Mouse (Mus musculus) left cerebral cortex, adult 18-20 months (tissue): ENCODE measurements around the gene Arhgap30. TPM values are rescaled to one million over a fixed set of nuclear protein-coding genes. Genes with fewer than 3 reads are reported as not detected.

Experiments
- DNase-seq, 2 experiments: peaks; one replicate each; pipeline ENCODE4 v3.0.0; 2021 to 2022; ENCODE audit warnings: low spot score in 2 of 2, mixed read lengths in 1 of 2
- total RNA-seq, 2 experiments: library from RNA; stranded (reverse); gene quantifications; 2 replicates each; pipeline ENCODE4 v1.2.3; 2021

Gene Arhgap30
- total RNA-seq, 2 experiments from 2014 or later: 2.2 to 2.6 TPM

- no peak for DNase-seq
Measured at GRCm38 (mm10) chr1:171424638-171425037, 35.9 kb downstream of the Arhgap30 start.

- DNase-seq: no peak
Measured at GRCm38 (mm10) chr1:171425126-171425525, 36.4 kb downstream of the Arhgap30 start.

GRCm38 (mm10) chr1:171432158-171432557 is 43.4 kb downstream of the Arhgap30 start:
- no peak for DNase-seq

DNA sequence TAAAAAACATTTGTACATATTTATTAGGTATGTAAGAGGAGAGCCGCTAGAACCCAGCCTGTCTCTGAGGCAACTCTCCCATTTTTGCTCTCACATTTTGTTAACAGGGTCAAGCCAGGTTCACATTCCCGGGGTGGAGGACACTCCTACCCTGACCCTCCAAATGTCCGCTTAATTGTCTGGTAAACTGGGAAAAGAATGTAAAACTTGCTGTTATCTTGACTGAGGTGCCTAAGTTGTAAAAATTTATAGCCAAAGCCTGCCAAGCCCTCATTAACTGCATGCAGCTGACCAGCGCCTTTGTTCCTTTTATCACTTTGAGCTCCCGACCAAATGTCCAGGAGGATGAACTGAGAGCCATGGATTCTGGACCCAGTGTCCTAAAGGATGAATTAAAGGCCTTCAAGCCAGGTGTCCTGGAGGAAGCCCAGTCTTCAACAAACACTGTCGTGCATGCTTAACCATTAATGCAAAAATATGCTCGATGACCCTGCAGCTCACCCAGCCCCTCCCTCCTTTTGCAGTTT is 46.6 kb downstream of the Arhgap30 start:
- no peak for DNase-seq

- DNase-seq: no peak
Measured at GRCm38 (mm10) chr1:171435974-171436373, 47.2 kb downstream of the Arhgap30 start.

GRCm38 (mm10) chr1:171437264-171438013 is 48.7 kb downstream of the Arhgap30 start, which contains the start of gene F11r:
Gene F11r (plus strand): TSS chr1:171437535.
- no peak for DNase-seq

DNA sequence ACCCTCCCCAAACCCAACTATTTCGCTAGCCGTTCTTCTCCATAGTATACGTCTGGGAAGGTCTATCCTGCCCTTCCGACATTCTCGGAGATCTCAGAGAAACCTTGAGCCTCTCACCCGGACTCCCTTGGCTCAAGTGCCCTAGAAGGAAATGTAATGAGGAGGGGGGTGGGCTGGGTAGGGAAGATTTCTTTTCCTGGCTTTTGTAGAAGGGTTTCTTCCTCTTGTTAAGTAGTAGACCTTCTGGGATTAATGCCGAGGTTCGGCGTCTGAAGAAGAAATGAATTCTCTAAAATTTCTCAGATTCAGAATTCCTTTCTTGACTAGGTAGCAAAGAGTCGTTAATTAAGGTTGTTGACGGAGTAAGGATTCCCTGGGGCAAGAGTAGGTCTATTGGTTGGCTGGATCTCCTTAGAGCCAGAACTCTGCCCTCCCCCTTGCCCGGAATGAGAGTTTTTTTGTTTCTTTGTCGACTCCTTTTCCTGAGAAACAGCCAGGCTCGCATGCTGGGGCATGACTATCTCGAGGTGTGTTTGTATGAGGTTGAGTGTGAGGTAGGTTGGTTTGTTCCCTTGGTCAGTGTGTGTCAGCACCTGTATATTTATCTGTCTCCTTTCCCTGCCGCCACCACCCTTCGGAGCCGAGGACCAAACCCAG is 49.4 kb downstream of the Arhgap30 start:
- DNase-seq: no peak

DNA sequence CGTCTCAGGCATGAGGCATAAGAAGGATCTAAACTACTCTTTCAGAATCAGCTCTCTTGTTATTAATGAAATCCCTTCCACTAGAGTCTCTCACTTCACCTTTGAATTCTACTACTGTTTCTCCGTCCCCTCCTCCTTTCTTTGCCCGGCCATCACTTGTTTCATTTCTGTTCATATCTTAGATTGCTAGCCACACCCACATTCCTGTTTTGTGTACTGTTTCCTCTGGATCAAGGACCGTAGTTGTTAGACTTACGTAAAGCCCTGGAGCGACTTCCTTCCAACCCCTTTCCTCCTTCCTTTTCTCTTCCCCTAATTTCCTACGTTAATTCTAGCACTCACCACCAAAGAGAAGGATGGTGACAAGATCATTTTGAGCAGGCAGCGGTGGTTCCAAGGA is 50.3 kb downstream of the Arhgap30 start:
- DNase-seq: no peak

- DNase-seq: no peak
Measured at GRCm38 (mm10) chr1:171440025-171440725, 51.4 kb downstream of the Arhgap30 start.

- DNase-seq: no peak
Measured at GRCm38 (mm10) chr1:171441466-171442412, 53.0 kb downstream of the Arhgap30 start.

DNA sequence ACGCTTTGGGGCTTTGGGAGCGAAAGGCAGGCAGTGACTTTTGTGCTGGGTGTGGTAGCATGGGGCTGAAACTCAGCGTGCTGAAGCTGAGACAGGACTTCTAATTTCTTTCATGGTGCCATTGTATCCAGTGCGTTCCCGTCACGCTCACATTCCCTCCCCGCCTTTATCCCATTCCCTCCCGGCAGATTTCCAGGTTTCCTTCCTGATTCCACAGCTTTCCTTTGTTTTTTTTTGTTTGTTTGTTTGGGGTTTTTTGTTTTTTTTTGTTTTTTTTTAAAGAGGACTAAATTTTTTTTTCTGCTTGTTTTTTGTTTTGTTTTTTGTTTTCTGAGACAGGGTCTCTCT is 53.6 kb downstream of the Arhgap30 start:
- no peak for DNase-seq

DNA sequence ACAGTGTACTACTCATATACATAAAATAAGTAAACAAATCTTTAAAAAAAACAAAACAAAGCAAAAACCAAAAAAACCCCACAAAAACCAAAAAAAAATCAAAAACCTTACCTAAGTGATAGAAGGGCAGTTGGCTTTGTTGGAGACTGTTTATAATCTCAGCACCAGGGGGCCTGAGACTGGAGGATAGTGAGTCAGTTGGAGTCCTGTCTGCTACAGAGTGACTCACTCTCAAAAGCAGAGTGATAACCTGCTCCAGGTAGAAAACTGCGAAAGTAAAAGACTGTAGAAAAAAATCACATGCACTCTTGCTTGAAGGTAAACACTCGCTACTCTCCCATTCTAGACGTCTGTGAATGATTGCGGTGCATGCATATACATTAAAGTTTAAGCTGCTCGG is 56.3 kb downstream of the Arhgap30 start:
- DNase-seq: no peak

DNA sequence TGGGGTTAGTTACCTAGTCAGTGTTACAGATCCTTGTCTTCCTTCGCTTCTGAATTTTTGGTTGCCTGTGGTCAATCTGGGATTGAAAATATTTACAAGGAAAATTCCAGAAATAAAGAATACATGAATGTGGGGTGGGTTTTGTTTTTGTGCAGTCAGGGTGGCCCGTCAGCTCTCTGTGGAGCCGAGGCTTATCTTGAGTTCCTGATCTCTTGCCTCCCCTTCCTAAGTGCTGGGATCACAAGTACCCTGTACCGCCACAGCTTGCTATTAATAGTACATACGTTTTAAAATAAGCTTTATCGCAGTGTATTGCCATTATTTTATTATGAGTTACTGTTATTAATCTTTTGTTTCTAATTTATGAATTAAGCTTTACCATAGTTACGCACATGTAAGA is 58.1 kb downstream of the Arhgap30 start:
- no peak for DNase-seq

DNA sequence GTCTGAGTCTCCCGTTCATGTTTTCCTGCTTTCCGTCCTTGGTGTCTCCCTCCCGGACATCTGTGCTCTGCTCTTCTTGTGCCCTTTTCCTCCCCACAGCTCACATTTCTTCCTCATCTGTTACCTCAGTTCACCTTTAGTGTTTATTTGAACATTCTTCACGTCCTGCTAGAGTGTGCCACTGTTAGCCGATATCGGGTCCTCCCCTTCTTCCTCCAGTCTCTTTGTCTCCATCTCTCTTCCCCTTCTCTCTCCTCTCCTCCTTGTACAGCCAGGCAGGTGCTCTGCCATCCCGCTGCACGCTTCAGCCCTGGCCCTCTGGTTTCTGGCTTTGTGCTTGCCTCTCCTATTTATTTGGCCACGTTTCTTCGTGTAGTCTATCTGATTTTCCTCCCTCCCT is 58.9 kb downstream of the Arhgap30 start:
- no peak for DNase-seq

- DNase-seq: no peak
Measured at GRCm38 (mm10) chr1:171450062-171450461, 61.3 kb downstream of the Arhgap30 start.

- no peak for DNase-seq
Measured at GRCm38 (mm10) chr1:171451001-171451400, 62.2 kb downstream of the Arhgap30 start.

GRCm38 (mm10) chr1:171452522-171452921 is 63.8 kb downstream of the Arhgap30 start:
- DNase-seq: no peak

GRCm38 (mm10) chr1:171452923-171453322 is 64.2 kb downstream of the Arhgap30 start:
- DNase-seq: no peak

GRCm38 (mm10) chr1:171454926-171455325 is 66.2 kb downstream of the Arhgap30 start:
- DNase-seq: no peak

DNA sequence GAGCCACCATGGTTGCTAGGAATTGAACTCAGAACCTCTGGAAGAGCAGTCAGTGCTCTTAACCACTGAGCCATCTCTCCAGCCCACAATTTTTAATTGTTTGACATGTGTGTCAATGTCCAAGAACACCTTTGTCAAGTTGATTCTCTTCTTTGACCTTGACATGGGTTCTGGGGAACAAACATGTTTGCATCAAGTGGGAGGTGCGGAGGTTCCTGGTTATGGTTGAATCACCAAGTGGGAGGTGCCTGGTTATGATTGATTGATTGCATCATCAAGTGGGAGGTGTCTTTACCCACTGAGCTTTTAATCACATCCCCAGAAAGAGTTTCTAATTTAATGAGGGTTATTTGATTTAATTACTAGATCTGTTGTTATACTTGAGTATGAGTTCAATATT is 68.8 kb downstream of the Arhgap30 start:
- DNase-seq: no peak

DNA sequence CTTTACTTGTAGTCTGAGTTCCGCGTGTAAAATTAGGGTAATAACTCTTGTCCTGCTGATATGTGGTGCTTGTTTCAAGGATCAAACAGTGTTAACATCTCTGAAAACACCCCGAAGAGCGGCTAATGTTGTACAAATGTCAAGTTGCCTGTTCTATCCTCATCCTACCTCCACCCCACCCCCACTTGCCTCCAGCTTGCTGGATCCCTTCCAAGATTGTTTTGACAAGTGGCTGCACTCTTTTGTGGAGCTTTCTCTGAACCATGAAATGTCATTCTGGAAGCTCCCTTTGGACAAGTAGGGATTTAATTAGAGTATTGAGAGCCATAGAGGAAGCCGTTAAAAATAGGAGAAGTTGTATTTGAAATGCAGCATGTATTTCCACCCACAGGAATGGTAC is 71.0 kb downstream of the Arhgap30 start:
- DNase-seq: no peak
